Mouse (Mus musculus): ENCODE data around the gene Amer2. TPM values are rescaled to one million over a fixed set of nuclear protein-coding genes. Genes with fewer than 3 reads are reported as not detected.

Gene Amer2
- polyA plus RNA-seq, 1 experiment = 0.21 TPM

- H3K4me1 ChIP-seq (ENCODE audit: control insufficient read depth, insufficient read depth, low read length) = peaks cover 4% of the 10 kb centered on the region
- H3K27ac ChIP-seq (ENCODE audit: insufficient read depth, low read length) = no peak overlapping the region
- H3K4me3 ChIP-seq (ENCODE audit: low read depth, low read length) = no peak overlapping the region
- H3K9ac ChIP-seq (ENCODE audit: low read depth, poor library complexity, severe bottlenecking) = no peak overlapping the region
- TF ChIP-seq POLR2A (IDR thresholded peaks at IDR 0.05; ENCODE audit: insufficient read depth, low read length) (no peak), EP300 (IDR thresholded peaks at IDR 0.05; ENCODE audit: insufficient read depth, low read depth, low read length) (no peak), CTCF (IDR thresholded peaks at IDR 0.05; ENCODE audit: low read depth, low read length) (no peak)
- H3K9me3 ChIP-seq (replicated peaks; ENCODE audit: control insufficient read depth, insufficient read depth, low read length, poor library complexity, severe bottlenecking) = no peaks in the 10 kb centered on the region
- no peaks in the 10 kb centered on the region for H3K27me3 ChIP-seq (ENCODE audit: control insufficient read depth, insufficient read depth, low read length, poor library complexity, severe bottlenecking)
- no peaks in the 10 kb centered on the region for H3K36me3 ChIP-seq (ENCODE audit: control insufficient read depth, insufficient read depth, low read length, poor library complexity, severe bottlenecking)
Observed at GRCm38 (mm10) chr14:60366729-60367128, 6.3 kb upstream of the Amer2 start.

DNA sequence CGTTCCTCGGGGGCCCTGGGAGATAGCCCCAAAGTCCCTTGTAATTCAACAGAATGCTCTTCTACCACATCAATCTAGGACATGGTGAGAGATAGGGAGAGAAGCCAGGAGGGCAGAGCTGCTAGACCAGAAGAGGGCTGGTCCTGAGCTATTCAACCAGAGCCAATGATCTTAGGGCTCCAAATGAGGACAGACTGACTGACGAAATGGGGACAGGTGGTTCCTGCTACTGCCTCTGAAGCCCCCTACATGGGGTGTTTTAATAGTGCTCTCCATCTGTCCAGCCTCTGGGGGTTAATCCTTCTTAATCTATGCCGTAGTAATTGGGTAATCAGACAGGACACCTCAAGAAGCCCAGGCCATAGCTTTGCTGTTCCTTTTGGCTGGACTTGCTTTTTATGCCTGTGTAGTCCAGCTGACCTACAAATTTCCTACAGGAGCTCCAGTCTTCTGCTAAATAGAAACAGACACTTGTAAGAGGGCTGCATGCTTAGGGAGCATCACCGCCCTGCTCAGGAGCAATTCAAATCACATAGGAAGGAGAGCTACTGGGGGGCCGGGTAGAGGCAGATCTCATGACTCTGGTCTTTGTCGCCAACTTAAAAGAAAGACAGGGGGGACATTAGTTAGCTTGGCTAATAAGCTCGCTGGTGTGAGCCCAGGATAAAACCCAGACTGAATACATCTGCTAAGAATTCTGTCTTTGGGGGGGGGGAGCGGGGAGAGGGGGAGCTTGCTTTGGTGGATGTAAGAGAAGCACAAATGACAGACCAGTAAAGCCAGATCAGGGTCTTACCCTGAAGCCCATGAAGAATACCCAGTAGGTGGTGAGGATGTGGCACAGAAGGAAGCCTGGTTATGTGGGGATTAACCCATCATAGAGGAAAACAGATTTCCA, 4.0 kb upstream of the Amer2 start:
- Histone ChIP-seq H3K36me3 (ENCODE audit: control insufficient read depth, insufficient read depth, low read length, poor library complexity, severe bottlenecking) (no peaks in the 10 kb centered on the region), H3K27me3 (ENCODE audit: control insufficient read depth, insufficient read depth, low read length, poor library complexity, severe bottlenecking) (no peaks in the 10 kb centered on the region), H3K9ac (ENCODE audit: low read depth, poor library complexity, severe bottlenecking) (no peak overlapping the region), H3K9me3 (replicated peaks; ENCODE audit: control insufficient read depth, insufficient read depth, low read length, poor library complexity, severe bottlenecking) (no peaks in the 10 kb centered on the region), H3K4me3 (ENCODE audit: low read depth, low read length) (no peak overlapping the region), H3K27ac (ENCODE audit: insufficient read depth, low read length) (no peak overlapping the region), H3K4me1 (ENCODE audit: control insufficient read depth, insufficient read depth, low read length) (peaks cover 4% of the 10 kb centered on the region)
- no peak for TF ChIP-seq CTCF (IDR thresholded peaks at IDR 0.05; ENCODE audit: low read depth, low read length)
- no peak for TF ChIP-seq EP300 (IDR thresholded peaks at IDR 0.05; ENCODE audit: insufficient read depth, low read depth, low read length)
- no peak for TF ChIP-seq POLR2A (IDR thresholded peaks at IDR 0.05; ENCODE audit: insufficient read depth, low read length)

DNA sequence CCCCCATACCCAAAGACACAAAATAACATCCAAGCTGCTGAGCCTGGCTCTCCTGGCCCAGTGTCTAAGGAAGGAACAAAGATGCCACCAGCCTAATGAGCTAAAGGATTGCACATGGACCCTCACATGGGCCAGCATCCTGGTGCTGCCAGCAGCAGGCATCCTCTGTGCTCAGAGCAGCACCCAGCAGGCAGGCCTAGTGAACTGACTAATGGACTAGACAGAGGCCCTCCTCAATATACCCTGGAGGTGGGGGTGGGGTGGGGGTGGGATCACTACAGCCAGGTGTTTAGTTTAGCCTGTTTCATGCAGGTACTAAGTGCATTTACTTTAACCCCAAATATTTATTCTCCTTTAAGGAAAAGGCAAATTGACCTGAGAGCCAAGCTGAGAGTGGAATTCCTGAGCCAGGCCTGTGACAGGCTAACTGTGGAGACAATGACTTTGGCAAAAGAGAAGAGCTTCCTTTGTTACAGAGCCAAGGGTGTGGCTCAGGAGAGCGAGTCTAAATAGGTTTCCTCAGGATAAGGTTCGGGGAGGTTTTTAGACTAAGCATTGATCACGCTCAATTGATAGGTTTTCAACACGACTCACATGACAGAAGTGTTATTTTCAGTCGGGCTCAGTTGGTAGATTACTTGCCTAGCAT, 3.3 kb upstream of the Amer2 start:
- no peak overlapping the region for H3K27ac ChIP-seq (ENCODE audit: insufficient read depth, low read length)

GRCm38 (mm10) chr14:60377107-60377506, 4.0 kb downstream of the Amer2 start:
- Histone ChIP-seq H3K9me3 (replicated peaks; ENCODE audit: control insufficient read depth, insufficient read depth, low read length, poor library complexity, severe bottlenecking) (no peaks in the 10 kb centered on the region), H3K27me3 (ENCODE audit: control insufficient read depth, insufficient read depth, low read length, poor library complexity, severe bottlenecking) (peaks cover 15% of the 10 kb centered on the region), H3K36me3 (ENCODE audit: control insufficient read depth, insufficient read depth, low read length, poor library complexity, severe bottlenecking) (no peaks in the 10 kb centered on the region), H3K27ac (ENCODE audit: insufficient read depth, low read length) (no peak overlapping the region), H3K4me3 (ENCODE audit: low read depth, low read length) (no peak overlapping the region), H3K4me1 (ENCODE audit: control insufficient read depth, insufficient read depth, low read length) (no peaks in the 10 kb centered on the region), H3K9ac (ENCODE audit: low read depth, poor library complexity, severe bottlenecking) (no peak overlapping the region)
- TF ChIP-seq CTCF (IDR thresholded peaks at IDR 0.05; ENCODE audit: low read depth, low read length) (no peak), EP300 (IDR thresholded peaks at IDR 0.05; ENCODE audit: insufficient read depth, low read depth, low read length) (no peak), POLR2A (IDR thresholded peaks at IDR 0.05; ENCODE audit: insufficient read depth, low read length) (no peak)

More for the DNA sequence above, 3.3 kb upstream of the Amer2 start:
- TF ChIP-seq EP300 (IDR thresholded peaks at IDR 0.05; ENCODE audit: insufficient read depth, low read depth, low read length) (no peak), CTCF (IDR thresholded peaks at IDR 0.05; ENCODE audit: low read depth, low read length) (no peak), POLR2A (IDR thresholded peaks at IDR 0.05; ENCODE audit: insufficient read depth, low read length) (no peak)
- Histone ChIP-seq H3K27me3 (ENCODE audit: control insufficient read depth, insufficient read depth, low read length, poor library complexity, severe bottlenecking) (no peaks in the 10 kb centered on the region), H3K4me3 (ENCODE audit: low read depth, low read length) (no peak overlapping the region), H3K36me3 (ENCODE audit: control insufficient read depth, insufficient read depth, low read length, poor library complexity, severe bottlenecking) (no peaks in the 10 kb centered on the region), H3K4me1 (ENCODE audit: control insufficient read depth, insufficient read depth, low read length) (peaks cover 4% of the 10 kb centered on the region), H3K9me3 (replicated peaks; ENCODE audit: control insufficient read depth, insufficient read depth, low read length, poor library complexity, severe bottlenecking) (no peaks in the 10 kb centered on the region), H3K9ac (ENCODE audit: low read depth, poor library complexity, severe bottlenecking) (no peak overlapping the region)

DNA sequence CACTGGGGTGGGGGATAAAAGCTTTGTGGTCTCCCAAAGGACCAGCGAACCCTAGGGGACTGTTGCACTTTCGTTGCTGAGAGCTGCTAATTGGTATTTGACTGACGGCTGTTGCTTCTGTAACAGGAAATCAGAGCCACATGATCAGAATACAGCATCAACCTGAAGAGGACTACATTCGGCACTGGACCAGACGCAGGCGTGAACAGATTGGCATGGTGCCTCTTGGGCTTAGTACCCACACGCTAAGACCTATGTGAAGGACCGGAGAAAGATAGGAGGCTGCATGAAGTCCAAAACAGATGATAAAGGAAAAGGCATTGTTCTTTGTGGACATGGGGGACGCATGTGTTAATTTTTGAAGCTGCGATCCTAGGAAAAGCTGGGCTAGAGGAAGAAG, 4.5 kb downstream of the Amer2 start:
- no peak overlapping the region for H3K9ac ChIP-seq (ENCODE audit: low read depth, poor library complexity, severe bottlenecking)
- no peaks in the 10 kb centered on the region for H3K4me1 ChIP-seq (ENCODE audit: control insufficient read depth, insufficient read depth, low read length)
- H3K27ac ChIP-seq (ENCODE audit: insufficient read depth, low read length) = no peak overlapping the region
- no peak overlapping the region for H3K4me3 ChIP-seq (ENCODE audit: low read depth, low read length)
- no peaks in the 10 kb centered on the region for H3K9me3 ChIP-seq (replicated peaks; ENCODE audit: control insufficient read depth, insufficient read depth, low read length, poor library complexity, severe bottlenecking)
- no peaks in the 10 kb centered on the region for H3K36me3 ChIP-seq (ENCODE audit: control insufficient read depth, insufficient read depth, low read length, poor library complexity, severe bottlenecking)
- TF ChIP-seq POLR2A (IDR thresholded peaks at IDR 0.05; ENCODE audit: insufficient read depth, low read length) (no peak), CTCF (IDR thresholded peaks at IDR 0.05; ENCODE audit: low read depth, low read length) (no peak), EP300 (IDR thresholded peaks at IDR 0.05; ENCODE audit: insufficient read depth, low read depth, low read length) (no peak)
- peaks cover 15% of the 10 kb centered on the region for H3K27me3 ChIP-seq (ENCODE audit: control insufficient read depth, insufficient read depth, low read length, poor library complexity, severe bottlenecking)

Measured in ES-Bruce4 (cell line).